Mouse (Mus musculus): ENCODE results near the gene Ros1.

Gene Ros1

DNA sequence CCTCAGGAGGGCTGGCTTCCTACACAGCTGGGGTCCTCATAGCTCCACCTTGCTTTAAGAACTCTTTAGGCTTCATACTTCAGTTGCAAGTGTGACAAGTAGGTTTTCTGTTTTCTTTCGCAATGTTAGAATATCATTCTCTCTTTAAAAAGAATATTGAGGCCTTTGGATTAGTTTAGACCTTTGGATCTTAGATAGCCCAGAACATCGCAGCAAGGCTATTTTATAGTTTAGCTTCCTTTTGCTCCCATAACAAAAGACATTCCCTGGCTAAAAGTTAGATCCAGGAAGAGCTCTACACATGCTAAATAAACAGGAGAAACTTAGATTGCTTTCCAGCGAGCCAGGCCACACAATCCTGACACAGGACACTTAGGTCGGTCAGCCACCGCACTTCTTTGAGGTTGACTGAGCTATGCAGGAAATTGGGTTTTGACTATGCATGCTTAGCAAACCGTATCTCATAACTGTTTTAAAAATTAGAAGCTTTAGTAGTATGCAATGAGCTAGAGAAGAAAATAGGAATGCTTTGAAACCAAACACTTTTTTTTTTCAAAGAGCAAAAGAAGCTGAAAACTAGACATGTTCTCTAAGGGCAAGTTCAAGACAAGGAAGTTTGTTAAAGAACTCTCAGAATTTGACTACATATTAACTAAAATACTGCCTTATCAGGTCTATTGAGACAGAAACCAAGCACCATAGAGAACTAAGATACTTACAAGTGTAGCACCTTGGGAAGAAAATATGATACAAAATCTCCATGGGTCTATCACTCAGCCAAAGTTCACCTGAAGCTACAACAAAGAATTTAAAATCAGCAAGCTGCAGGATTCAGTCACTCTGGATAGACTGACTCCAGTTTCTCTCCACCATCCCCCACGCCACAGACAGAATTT lies at the start of gene Ros1:
Gene Ros1 (minus strand): TSS at position 288 of the 896 bp plus-strand sequence.
- DNase-seq (ENCODE audit: low spot score): no peak

- no peak for DNase-seq (ENCODE audit: low spot score)
Measured at GRCm38 (mm10) chr10:52242680-52243323, 47.8 kb upstream of the Ros1 start.

DNA sequence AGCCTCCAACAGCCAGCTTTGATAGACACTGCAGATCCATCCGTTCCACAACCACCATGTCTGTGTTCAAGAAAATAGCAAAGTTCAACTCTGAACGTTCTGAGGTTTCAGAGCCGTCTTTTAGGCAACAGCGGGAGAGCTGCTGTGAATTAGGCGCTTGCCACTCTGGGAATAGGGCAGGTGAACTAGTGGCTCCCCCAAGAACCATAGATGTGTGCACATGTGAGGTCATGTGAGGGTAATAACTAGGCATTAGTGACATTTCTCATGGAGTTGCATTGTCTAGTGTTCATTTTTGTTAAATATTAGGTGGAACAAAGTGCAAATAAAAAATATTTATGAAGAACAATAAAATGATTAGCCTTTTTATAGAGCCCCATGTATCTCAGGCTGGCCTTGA lies 47.0 kb upstream of the Ros1 start:
- DNase-seq (ENCODE audit: low spot score): no peak

- no peak for DNase-seq (ENCODE audit: low spot score)
Measured at GRCm38 (mm10) chr10:52235461-52235860, 40.4 kb upstream of the Ros1 start.

- no peak for DNase-seq (ENCODE audit: low spot score)
Measured at GRCm38 (mm10) chr10:52234654-52234981, 39.6 kb upstream of the Ros1 start.

DNA sequence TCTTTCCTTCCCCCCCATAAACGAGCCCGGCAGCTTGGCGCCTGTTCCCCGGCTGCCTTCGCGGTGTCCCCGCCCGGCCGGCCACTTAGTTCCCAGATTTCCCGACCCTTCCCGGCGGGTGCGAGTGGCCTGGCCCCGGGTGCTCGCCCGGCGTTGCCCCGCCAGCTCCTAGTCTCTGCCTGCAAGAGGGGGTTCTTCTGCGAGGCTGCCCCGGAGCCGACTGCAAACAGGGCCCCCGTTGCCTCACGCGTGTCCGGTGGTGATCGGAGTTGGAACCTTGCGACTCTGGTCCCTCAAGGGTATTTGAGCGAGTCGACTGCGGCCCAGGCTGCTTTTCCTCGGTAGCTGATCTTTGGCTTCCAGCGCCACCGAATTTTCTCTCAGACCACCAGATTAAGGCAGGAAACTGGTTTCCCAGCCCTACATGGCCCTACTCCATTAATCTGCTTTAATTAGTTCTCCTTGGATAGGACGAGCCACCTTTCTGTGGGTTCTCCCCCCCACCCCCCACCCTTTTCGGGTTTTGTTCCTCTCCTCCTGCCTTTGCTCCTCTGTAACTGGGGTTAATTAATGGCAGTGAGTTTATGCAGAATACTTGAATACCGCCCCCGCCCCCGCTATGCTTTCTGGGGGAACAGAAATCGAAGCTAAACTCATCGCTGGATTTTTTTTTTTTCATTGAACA lies 39.1 kb upstream of the Ros1 start:
- peak; percentile 14 for DNase-seq (ENCODE audit: low spot score)

DNA sequence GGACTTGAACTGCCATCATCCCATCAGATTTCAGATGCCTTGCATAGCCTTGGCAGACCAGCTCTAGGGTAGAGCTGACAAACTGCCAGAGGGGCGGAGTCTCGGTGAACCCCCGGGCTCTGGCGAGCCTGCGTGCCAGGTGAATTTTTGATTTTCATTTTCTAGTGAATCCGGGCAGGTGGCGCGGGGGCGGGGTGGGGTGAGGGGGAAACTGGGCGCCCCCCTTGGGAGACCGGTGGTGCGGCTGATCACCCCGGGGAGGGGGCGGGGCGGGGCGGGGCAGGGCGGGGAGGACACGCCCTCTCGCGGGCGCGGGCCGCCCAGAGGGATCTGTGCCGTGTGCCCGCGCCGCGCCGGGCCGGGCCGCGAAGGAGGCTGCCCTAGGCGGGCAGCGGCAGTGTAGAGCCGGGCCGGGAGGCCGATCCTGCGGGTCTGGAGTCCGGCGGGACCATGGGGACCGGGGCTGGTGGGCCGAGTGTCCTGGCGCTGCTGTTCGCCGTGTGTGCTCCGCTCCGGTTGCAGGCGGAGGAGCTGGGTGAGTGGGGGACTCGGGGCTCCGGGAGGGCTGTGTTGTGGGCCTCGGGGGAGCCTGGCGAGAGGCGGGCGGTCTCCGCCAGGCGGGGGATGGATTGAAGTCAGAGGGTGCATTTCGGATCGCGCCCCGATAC lies 38.4 kb upstream of the Ros1 start, which contains the start of gene Dcbld1:
Gene Dcbld1 (plus strand): TSS at position 319 of the 668 bp plus-strand sequence.
- peak; percentile 48 for DNase-seq (ENCODE audit: low spot score)

DNA sequence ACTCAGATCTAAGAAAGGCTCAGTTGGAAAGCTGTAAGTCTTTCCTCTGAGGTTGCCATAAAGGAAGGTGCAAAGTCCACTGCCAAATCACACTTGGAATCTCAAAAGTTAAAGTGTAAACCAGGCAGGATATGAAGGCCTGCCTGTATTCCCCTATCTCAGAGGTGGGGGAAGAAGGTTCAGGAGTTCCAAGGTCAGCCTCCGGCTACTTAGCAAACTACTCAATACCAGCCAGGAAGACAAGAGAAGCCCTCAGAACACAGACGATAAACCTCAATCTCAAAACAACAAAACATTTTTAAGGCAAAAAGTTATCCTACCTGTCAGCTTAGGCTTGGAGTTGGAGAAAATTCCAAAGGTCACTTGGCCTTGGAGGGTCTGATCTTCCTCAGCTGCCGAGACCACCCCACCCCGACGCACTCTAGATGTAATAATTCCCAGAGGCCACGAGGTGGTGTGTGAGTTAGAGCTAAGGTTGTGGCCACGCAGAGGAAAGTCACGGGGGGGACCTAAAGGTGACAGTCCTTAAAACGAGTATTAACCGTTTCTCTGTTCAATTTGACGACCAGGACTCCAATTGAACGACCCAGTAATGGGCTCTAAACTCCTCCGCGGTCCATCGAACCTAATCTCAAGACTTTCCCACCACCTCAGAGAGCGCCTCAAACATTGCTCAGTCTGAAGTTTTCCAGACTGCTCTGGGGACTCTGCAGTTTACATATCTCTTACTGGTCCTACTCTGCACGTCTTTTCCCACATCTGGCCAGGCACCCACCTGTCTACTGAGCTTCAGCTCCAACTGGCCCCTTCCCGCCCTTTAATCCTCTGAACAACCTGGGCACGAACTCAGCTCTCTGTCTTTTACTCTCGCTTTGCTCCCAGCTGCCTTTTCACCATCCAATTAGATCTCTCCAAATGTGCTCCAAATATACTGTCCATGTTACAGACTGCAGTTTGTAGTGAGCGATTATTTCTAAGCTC lies 37.4 kb upstream of the Ros1 start:
- DNase-seq (ENCODE audit: low spot score): no peak

- no peak for DNase-seq (ENCODE audit: low spot score)
Measured at GRCm38 (mm10) chr10:52219600-52219999, 24.6 kb upstream of the Ros1 start.

DNA sequence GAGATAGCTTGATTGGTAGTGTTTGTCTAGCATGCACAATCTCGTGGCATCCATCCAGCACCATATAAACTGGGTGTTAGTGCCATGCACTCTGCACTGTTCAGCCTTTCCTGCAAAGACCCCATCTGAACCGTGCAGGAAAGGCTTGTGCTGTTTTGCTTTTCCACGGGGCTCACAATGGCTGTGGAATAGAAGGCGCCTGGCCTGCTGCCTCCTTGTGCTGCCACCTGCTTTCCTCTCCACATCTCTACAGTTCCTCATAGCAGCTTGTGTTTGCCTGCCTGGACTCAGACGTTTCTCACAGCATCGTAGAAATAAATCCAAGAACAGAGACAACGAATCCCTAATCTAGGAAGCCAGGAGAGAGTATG lies 22.5 kb upstream of the Ros1 start:
- DNase-seq (ENCODE audit: low spot score): no peak

DNA sequence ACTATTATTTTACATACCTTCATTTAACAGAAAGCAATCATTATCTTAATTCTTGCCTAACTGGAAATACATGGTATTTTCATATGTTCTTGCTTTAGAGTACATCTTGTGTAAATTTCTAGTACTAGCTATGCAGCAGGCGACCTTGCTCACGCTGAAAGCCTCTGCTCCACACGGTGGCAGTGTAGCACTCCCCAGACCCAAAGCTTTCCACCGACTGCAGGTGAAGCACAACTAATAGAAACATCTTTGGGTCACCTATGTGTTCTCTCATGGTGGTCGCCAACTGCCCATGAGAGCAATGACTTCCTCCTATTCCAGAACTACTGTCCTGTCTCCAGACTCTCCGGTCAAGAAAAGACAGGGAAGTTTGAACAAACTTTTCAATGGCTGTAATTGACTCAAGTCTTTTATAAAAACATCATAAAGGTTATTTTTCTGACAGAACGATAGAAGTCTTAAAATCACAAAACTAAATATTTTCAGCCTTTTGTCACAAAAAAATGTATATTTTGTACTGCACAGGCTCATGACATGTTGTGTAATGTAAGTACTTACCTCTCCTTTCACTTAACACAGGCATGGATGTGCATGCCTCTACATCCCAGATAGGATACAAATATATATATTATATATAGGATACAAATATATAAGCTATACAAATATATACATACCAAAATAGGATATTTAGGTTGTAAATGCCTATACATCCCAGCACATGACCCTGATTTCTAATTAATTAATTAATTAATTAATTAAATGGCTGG lies 21.9 kb upstream of the Ros1 start:
- DNase-seq (ENCODE audit: low spot score): peak; percentile 56

- DNase-seq (ENCODE audit: low spot score): no peak
Measured at GRCm38 (mm10) chr10:52215267-52215818, 20.3 kb upstream of the Ros1 start.

DNA sequence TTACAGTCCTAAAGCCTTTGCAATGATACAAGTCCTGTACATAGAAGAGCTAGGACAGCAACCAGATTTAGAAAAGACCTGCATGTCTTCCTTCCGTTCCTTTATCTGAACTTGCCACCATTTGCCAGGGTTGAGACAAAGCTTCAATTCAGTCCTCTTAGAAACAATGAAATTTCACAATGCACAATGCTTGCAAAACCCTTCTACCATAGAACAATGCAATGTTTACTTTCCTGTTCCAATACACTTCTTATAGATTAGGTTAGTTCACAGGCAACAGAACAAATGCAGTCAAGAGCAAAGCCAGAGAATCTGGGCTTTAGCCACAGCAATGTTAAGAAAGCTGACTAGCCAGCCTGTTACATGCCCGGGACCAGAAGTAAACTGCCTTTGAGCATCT lies 9.0 kb upstream of the Ros1 start:
- no peak for DNase-seq (ENCODE audit: low spot score)

GRCm38 (mm10) chr10:52185900-52186299 lies 9.1 kb downstream of the Ros1 start:
- no peak for DNase-seq (ENCODE audit: low spot score)

- no peak for DNase-seq (ENCODE audit: low spot score)
Measured at GRCm38 (mm10) chr10:52182878-52183277, 12.2 kb downstream of the Ros1 start.

DNA sequence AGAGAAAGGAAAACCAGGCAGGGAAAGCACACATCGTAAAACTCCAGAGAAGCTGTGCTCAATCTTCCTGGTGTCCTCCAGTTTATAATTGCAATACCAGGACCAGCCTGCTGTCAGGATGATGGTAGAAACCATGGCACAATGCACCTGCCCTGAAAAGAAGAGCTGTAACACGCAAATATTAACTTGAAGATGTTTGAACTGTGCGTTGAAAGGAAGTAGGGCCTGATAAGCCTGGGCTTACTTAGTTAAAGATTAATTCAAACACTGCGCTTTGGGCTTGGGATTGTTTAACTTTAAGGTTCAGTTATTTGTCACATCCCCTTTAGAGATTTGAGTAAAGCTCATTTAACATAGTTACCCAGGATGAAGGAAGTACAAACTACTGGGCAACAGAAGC lies 20.7 kb downstream of the Ros1 start:
- DNase-seq (ENCODE audit: low spot score): no peak

DNA sequence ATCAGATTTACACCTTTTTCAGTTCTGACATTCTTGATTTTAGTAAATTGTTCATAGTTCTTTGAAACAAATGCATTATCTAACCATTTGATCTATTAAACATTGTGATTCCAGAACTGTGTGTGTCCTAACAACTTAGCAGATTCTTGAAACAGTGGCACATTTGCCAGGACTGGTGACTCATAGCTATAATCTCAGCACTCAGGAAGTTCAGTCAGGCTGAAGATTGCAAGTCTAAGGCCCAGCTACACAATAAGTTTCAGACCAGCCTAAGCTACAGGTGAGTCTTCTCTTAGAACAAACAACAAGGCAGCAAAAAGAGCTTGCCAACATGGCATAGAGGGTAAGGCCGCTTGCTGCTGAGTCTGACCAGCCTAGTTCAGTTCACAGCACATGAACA lies 24.6 kb downstream of the Ros1 start:
- no peak for DNase-seq (ENCODE audit: low spot score)

GRCm38 (mm10) chr10:52169841-52170240 lies 25.2 kb downstream of the Ros1 start:
- no peak for DNase-seq (ENCODE audit: low spot score)

DNA sequence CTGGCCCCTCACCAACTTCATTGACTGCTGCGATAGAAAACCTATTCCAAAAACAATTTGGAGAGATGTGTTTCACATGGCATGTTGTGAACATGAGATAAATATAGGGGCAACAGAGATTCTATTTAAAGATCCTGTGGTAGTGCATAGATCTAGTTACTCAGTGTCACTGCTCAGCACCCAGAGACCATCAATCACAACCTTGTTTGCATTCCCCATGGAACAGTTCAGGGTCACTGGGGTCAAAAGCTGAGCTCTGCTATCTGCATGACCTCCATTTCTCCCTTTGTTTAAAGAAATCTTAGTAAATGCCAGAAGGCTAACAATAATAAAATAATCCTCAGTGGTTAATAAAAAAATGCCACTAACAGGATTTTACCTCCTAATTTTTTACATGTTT lies 29.7 kb downstream of the Ros1 start:
- DNase-seq (ENCODE audit: low spot score): no peak

- DNase-seq (ENCODE audit: low spot score): no peak
Measured at GRCm38 (mm10) chr10:52160604-52161003, 34.4 kb downstream of the Ros1 start.
